Mouse (Mus musculus) megakaryocyte, embryonic 14.5 days (primary cell): ENCODE measurements around the gene Col4a6.

Source experiments
- FLI1 ChIP-seq: IDR thresholded peaks from 2 replicates; pipeline ENCODE4 v1.6.1; 2012; ENCODE audit warnings: low read length, inconsistent platforms, mixed read lengths
- GATA1 ChIP-seq: IDR thresholded peaks from 3 replicates; pipeline ENCODE4 v1.6.1; 2012; ENCODE audit warnings: mixed read lengths, low read length, inconsistent platforms, borderline replicate concordance

- no peak for TF ChIP-seq GATA1
- TF ChIP-seq FLI1, result no peak
Measured at GRCm38 (mm10) chrX:141475110-141475509, 1.2 kb upstream of the Col4a6 start, which contains the start of gene Col4a5.
